Comparison of ENCODE assay signal across 7 mouse cellular contexts in genomic region chr14:74899953-74900704, GRCm38 (mm10). TPM values are rescaled to one million over a fixed set of nuclear protein-coding genes. Genes with fewer than 3 reads are reported as not detected.
DNase-seq lines count a peak whose midpoint lies in the region; ATAC-seq lines count a peak whose summit lies in the region.

No protein-coding gene starts in this region.

- peak; percentile 59 for DNase-seq in kidney, postnatal 14 days
- DNase-seq in kidney, adult 11 months = no peak
- DNase-seq in heart, adult 18-20 months = peak; percentile 83 to 85
- peak; percentile 65 for DNase-seq in lung, postnatal 25 days (ENCODE audit: low spot score)
- no peak for DNase-seq in layer of hippocampus, adult 9-10 months (ENCODE audit: low spot score)

- H3K27ac ChIP-seq in heart, embryonic 14.5 days (replicated peaks in 1 of 2; ENCODE audit: control insufficient read depth in 1 of 2, insufficient read depth in 1 of 2, low read depth in 2 of 2, low read length in 2 of 2) = peak overlapping the region; percentile 83 to 94

- H3K4me2 ChIP-seq in heart, embryonic 14.5 days (ENCODE audit: low read length) = peak overlapping the region; percentile 49

- H3K36me3 ChIP-seq in heart, embryonic 14.5 days (ENCODE audit: control insufficient read depth, insufficient read depth, low read length) = no peaks in the 10 kb centered on the region

- ATAC-seq in heart, embryonic 14.5 days (ENCODE audit: insufficient number of reproducible peaks, insufficient read depth, low FRiP score, low read depth) = peak; percentile 54; the same call in 1 of the 2 replicates
- no peak for ATAC-seq in inflammation-experienced regulatory T-cells, adult 6 months

- no peak overlapping the region for H3K4me3 ChIP-seq in heart, embryonic 14.5 days (ENCODE audit: control insufficient read depth in 1 of 2, insufficient read depth in 1 of 2, low read depth in 1 of 2, low read length in 2 of 2)

- WGBS in heart, embryonic 14.5 days = 3% methylated on average over 13 of the region's 13 CpGs

- peaks cover 28 to 46% of the 10 kb centered on the region in 2 experiments for H3K4me1 ChIP-seq in heart, embryonic 14.5 days (ENCODE audit: control insufficient read depth in 2 of 2, insufficient read depth in 2 of 2, low read length in 2 of 2)

- no peaks in the 10 kb centered on the region for H3K9me3 ChIP-seq in heart, embryonic 14.5 days (ENCODE audit: control insufficient read depth, low read length)

- no peaks in the 10 kb centered on the region for H3K27me3 ChIP-seq in heart, embryonic 14.5 days (ENCODE audit: control insufficient read depth, insufficient read depth, low read length)

- H3K9ac ChIP-seq in heart, embryonic 14.5 days (ENCODE audit: low read length) = 0 out of 2 replicates have a peak overlapping the region, but pooled peaks have one; percentile 35

RNA-seq across cellular contexts. Expression of gene Lrch1, which starts 47.5 kb away (rescaled TPM):
- total RNA-seq in heart, adult 18-20 months (2021) = 10 to 100 TPM; 11.8 to 14.3 TPM
- 11.4 and 16.3 TPM in 2 replicates for polyA plus RNA-seq in heart, embryonic 14.5 days (2014; fragmentation: Nextera tagmentation; extraction: Ambion mirVana)
- 10 to 100 TPM; 26.2 to 28.4 (median 27.1) TPM for polyA plus RNA-seq in inflammation-experienced regulatory T-cells, adult 6 months (2017; shearing (Covaris generic))

Comparison
In these comparisons a context has a peak if more than half of its experiments do, and no peak if none do; other contexts are left out.
1. DNase-seq: peak in kidney, postnatal 14 days (single experiment), heart, adult 18-20 months (2 of 2) and lung, postnatal 25 days (single experiment); none in kidney, adult 11 months (single experiment) and layer of hippocampus, adult 9-10 months (single experiment).